In the genomic region with DNA sequence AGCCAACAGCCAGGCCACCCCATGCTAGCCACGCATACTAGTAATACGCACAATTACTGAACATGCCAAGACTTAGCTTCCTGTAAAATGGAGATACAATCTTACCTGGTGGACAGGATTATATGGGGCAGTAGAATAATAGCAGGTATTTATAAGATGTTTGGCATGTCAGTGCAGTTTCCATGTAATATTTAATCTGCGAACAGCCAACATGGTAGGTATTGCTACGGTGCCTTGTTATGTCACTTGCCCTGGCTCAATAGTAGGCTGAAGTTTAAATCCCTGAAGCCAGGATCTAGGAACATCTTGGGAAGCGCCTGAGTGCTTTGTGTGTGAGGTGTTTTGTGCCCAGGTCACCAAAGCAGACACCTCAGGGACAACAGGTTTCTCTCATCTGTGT, we compare ENCODE assay signal across 16 mouse cellular contexts.
"Had no signal": no experiment of that assay in that cellular context is flagged by ENCODE, and none has a peak within 500 bp of the region (broad histone marks: within the 10 kb centered on the region; RNA-seq: fewer than 3 reads in every experiment).

No protein-coding gene starts in this region.

- DNase-seq: heart, postnatal 10 days; heart, postnatal 14 days; heart, postnatal 36 days; heart, postnatal 4 days; kidney, adult 11 months; kidney, adult 18-20 months; kidney, adult 2 months; kidney, adult 8-10 months; kidney, adult 9 months; kidney, postnatal 10 days; kidney, postnatal 14 days; kidney, postnatal 25 days; kidney, postnatal 36 days; kidney, postnatal 4 days; layer of hippocampus, adult 9-11 months; layer of hippocampus, postnatal 36 days had no signal
